Mouse (Mus musculus): ENCODE measurements around the gene Dnaic2. TPM values are rescaled to one million over a fixed set of nuclear protein-coding genes. Genes with fewer than 3 reads are reported as not detected.

Gene Dnaic2
- polyA plus RNA-seq, 1 experiment from 2014 or later = 0.62 TPM

Other genes with a start within 250 kb of the Dnaic2 start
- 920 and 985 TPM in 2 replicates for gene Rpl38, start 58.9 kb upstream of the Dnaic2 start, polyA plus RNA-seq (2015; fragmentation: Nextera tagmentation; extraction: Ambion mirVana)
- gene Ttyh2, start 52.0 kb upstream of the Dnaic2 start, polyA plus RNA-seq (2015; fragmentation: Nextera tagmentation; extraction: Ambion mirVana) = 15.5 and 17.9 TPM in 2 replicates
- 0.58 and 1.1 TPM in 2 replicates for gene Kif19a, start 38.0 kb downstream of the Dnaic2 start, polyA plus RNA-seq (2015; fragmentation: Nextera tagmentation; extraction: Ambion mirVana)
- gene Btbd17, start 68.5 kb downstream of the Dnaic2 start, polyA plus RNA-seq (2015; fragmentation: Nextera tagmentation; extraction: Ambion mirVana) = 1.6 and 3.8 TPM in 2 replicates
- 0.54 and 0.58 TPM in 2 replicates for gene Gpr142, start 71.5 kb downstream of the Dnaic2 start, polyA plus RNA-seq (2015; fragmentation: Nextera tagmentation; extraction: Ambion mirVana)
- gene Gprc5c, start 123.7 kb downstream of the Dnaic2 start, polyA plus RNA-seq (2015; fragmentation: Nextera tagmentation; extraction: Ambion mirVana) = 26.7 and 27.4 TPM in 2 replicates
- gene Cd300a, start 162.6 kb downstream of the Dnaic2 start, polyA plus RNA-seq (2015; fragmentation: Nextera tagmentation; extraction: Ambion mirVana) = 1.9 and 2.2 TPM in 2 replicates
- 0.68 and 1.1 TPM in 2 replicates for gene Cd300lb, start 207.0 kb downstream of the Dnaic2 start, polyA plus RNA-seq (2015; fragmentation: Nextera tagmentation; extraction: Ambion mirVana)
- not detected in 2 replicates for gene Cd300c, start 241.7 kb downstream of the Dnaic2 start, polyA plus RNA-seq (2015; fragmentation: Nextera tagmentation; extraction: Ambion mirVana)

Measured in stomach, embryonic 15.5 days (tissue).